Comparison of ENCODE assay signal across 8 mouse cellular contexts in the genomic region with DNA sequence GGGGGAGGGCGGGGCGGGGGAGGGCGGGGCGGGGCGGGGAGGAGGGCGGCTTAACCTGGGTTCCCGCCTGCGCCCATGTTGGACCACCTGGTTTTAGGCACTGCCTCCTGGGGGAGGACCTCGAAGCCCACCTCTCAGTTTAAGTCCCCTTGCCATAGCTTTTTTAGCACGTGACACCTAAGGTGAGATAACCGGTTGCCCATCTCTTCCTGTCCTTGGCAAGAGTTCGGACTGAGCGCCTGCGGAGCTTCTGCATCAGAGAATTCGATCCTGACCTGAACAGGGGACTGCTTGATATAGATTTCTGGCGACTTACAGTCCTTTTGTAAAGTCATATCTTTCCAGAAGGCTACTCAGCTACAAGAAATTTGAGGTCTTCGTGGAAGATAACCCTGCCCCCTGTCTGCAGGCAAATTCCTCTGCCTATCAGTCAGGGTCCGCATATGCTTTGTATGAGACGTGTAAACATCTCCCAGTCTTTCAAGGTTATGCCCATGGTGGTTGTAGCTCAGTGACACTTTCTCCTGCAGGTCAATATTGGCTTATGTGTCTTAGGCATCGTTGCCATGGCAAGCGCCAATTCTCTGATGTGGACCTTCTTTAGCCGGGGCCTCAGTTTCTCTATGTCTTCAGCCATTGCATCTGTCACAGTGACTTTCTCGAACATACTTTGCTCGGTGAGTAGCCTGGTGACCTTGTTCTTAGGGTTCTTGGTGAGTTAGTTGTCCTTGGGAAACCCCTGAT. TPM values are rescaled to one million over a fixed set of nuclear protein-coding genes. Genes with fewer than 3 reads are reported as not detected.
DNase-seq lines count a peak whose midpoint lies in the region; ATAC-seq and TF ChIP-seq lines count a peak whose summit lies in the region.

No protein-coding gene starts in this region.

- H3K27ac ChIP-seq in thymus, adult 2 months (ENCODE audit: control insufficient read depth, insufficient read depth, low read length), result no peak overlapping the region
- peak overlapping the region; percentile 88; the same call in 1 of the 2 replicates for H3K27ac ChIP-seq in neural tube, embryonic 12.5 days

- H3K9me3 ChIP-seq in neural tube, embryonic 12.5 days, result no peaks in the 10 kb centered on the region

- peak; percentile 89 for DNase-seq in heart, adult 11 months
- no peak for DNase-seq in heart, postnatal 25 days (ENCODE audit: low spot score)
- no peak for DNase-seq in thymus, adult 2 months
- no peak for DNase-seq in thymus, postnatal 25 days
- DNase-seq in forelimb bud, embryonic 11.5 days (ENCODE audit: low read depth, low spot score), result peak; percentile 46
- DNase-seq in left cerebral cortex, adult 8-10 months (ENCODE audit: low spot score in 2 of 2), result peak; percentile 10 to 21
- DNase-seq in retina, embryonic 14.5 days (ENCODE audit: low spot score), result no peak

- TF ChIP-seq POLR2A in thymus, adult 2 months (IDR thresholded peaks at IDR 0.05; ENCODE audit: control insufficient read depth, extremely low read depth, insufficient read depth, low read length, poor library complexity), result no peak

- H3K4me2 ChIP-seq in neural tube, embryonic 12.5 days (replicated peaks), result peak overlapping the region; percentile 76

- H3K36me3 ChIP-seq in thymus, adult 2 months (ENCODE audit: control insufficient read depth, insufficient read depth, low read length), result 0 out of 2 replicates have a peak, but pooled peaks cover 5% of the 10 kb centered on the region
- peaks cover 5% of the 10 kb centered on the region for H3K36me3 ChIP-seq in neural tube, embryonic 12.5 days

- intact Hi-C loops in heart, postnatal 25 days (cut with DNase I), result loop anchor here (5.0 to 10.0 kb wide), 3 partner anchors 95 to 233 kb away; a partner anchor contains a TSS

- TF ChIP-seq CTCF in thymus, adult 2 months (IDR thresholded peaks at IDR 0.05; ENCODE audit: borderline replicate concordance, control insufficient read depth, extremely low read depth, insufficient read depth, low read length, poor library complexity), result no peak

- H3K4me3 ChIP-seq in thymus, adult 2 months (ENCODE audit: control insufficient read depth, insufficient read depth, low read length), result peak overlapping the region; percentile 49
- peak overlapping the region; percentile 70 for H3K4me3 ChIP-seq in neural tube, embryonic 12.5 days

- H3K4me1 ChIP-seq in thymus, adult 2 months (replicated peaks; ENCODE audit: control insufficient read depth, insufficient read depth, low read length), result peaks cover 5% of the 10 kb centered on the region
- peaks cover 10% of the 10 kb centered on the region; the same call in 1 of the 2 replicates for H3K4me1 ChIP-seq in neural tube, embryonic 12.5 days

- H3K27me3 ChIP-seq in thymus, adult 2 months (ENCODE audit: control insufficient read depth, insufficient read depth, low read length), result no peaks in the 10 kb centered on the region
- H3K27me3 ChIP-seq in neural tube, embryonic 12.5 days (replicated peaks), result no peaks in the 10 kb centered on the region

- peak; percentile 52 for ATAC-seq in neural tube, embryonic 12.5 days (ENCODE audit: low FRiP score, low read depth)

- 43% methylated on average over 18 of the region's 24 CpGs for WGBS in thymus, adult 2 months
- 43% methylated on average over 19 of the region's 24 CpGs for WGBS in neural tube, embryonic 12.5 days

- peak overlapping the region; percentile 80 for H3K9ac ChIP-seq in neural tube, embryonic 12.5 days

RNA-seq across cellular contexts. Expression of a gene that starts 0.7 kb away (rescaled TPM):
- total RNA-seq in heart, postnatal 25 days (2021), result 10 to 100 TPM; 13.7 to 13.9 TPM
- polyA plus RNA-seq in thymus, adult 2 months (2012; rRNA removed), result 15.7 and 18.5 TPM in 2 replicates
- 10 to 100 TPM; 24.1 to 27.6 (median 26.2) TPM for total RNA-seq in left cerebral cortex, adult 8-10 months (2022)
- 17.9 and 20.4 TPM in 2 replicates for polyA plus RNA-seq in neural tube, embryonic 12.5 days (2016; fragmentation: Nextera tagmentation; extraction: Ambion mirVana)

RNA-seq across cellular contexts. Expression of a gene that starts 12.7 kb away (rescaled TPM):
- total RNA-seq in heart, postnatal 25 days (2021), result under 1 TPM in 1 of 2 experiments, not detected in 1; 0.42 TPM
- 0.18 and 0.36 TPM in 2 replicates for polyA plus RNA-seq in thymus, adult 2 months (2012; rRNA removed)
- total RNA-seq in left cerebral cortex, adult 8-10 months (2022), result 1 to 10 TPM in 3 of 4 experiments, under 1 TPM in 1; 0.88 to 3.2 (median 1.6) TPM
- polyA plus RNA-seq in neural tube, embryonic 12.5 days (2016; fragmentation: Nextera tagmentation; extraction: Ambion mirVana), result 0.24 and 0.50 TPM in 2 replicates

Comparison
In these comparisons a context has a peak if more than half of its experiments do, and no peak if none do; other contexts are left out.
1. DNase-seq: peak in heart, adult 11 months (single experiment), forelimb bud, embryonic 11.5 days (single experiment) and left cerebral cortex, adult 8-10 months (2 of 2); none in heart, postnatal 25 days (single experiment), thymus, adult 2 months (single experiment), thymus, postnatal 25 days (single experiment) and retina, embryonic 14.5 days (single experiment).